Comparison of ENCODE assay signal across 15 mouse cellular contexts in genomic region chr10:59056294-59056693, GRCm38 (mm10).
"Had no signal": no experiment of that assay in that cellular context is flagged by ENCODE, and none has a peak within 500 bp of the region (broad histone marks: within the 10 kb centered on the region; RNA-seq: fewer than 3 reads in every experiment).

No protein-coding gene starts in this region.

- H3K9me3 ChIP-seq: limb, embryonic 10.5 days; liver, embryonic 12.5 days; lung, embryonic 15.5 days; megakaryocyte, embryonic 14.5 days; stomach, embryonic 15.5 days had no signal

- H3K9ac ChIP-seq: liver, embryonic 12.5 days; lung, embryonic 15.5 days; stomach, embryonic 15.5 days had no signal

- H3K4me2 ChIP-seq: liver, embryonic 12.5 days; lung, embryonic 15.5 days; stomach, embryonic 15.5 days had no signal

- H3K4me1 ChIP-seq: limb, embryonic 10.5 days; liver, embryonic 12.5 days; lung, embryonic 15.5 days; stomach, embryonic 15.5 days had no signal

- H3K27me3 ChIP-seq: liver, embryonic 12.5 days; lung, embryonic 15.5 days; stomach, embryonic 15.5 days had no signal

- ATAC-seq: intestine, postnatal 0 days; liver, embryonic 12.5 days had no signal

- H3K27ac ChIP-seq: left cerebral cortex, adult 2 months; limb, embryonic 10.5 days; liver, embryonic 12.5 days; lung, embryonic 15.5 days; macrophage; stomach, embryonic 15.5 days had no signal

- H3K36me3 ChIP-seq: limb, embryonic 10.5 days; liver, embryonic 12.5 days; lung, embryonic 15.5 days; stomach, embryonic 15.5 days had no signal

- H3K4me3 ChIP-seq: left cerebral cortex, adult 2 months; limb, embryonic 10.5 days; liver, embryonic 12.5 days; lung, embryonic 15.5 days; megakaryocyte, embryonic 14.5 days; stomach, embryonic 15.5 days had no signal

- DNase-seq: kidney, adult 8-10 months; kidney, postnatal 25 days; lung, postnatal 14 days; midbrain, embryonic 14.5 days; right cerebral cortex, postnatal 14 days; thymus, adult 2 months; thymus, postnatal 36 days had no signal
